Mouse (Mus musculus) mouse embryonic stem cell (cell line): ENCODE data around the gene Stk35.

ENCODE experiments used
- in situ Hi-C, 2 experiments: fragments of 300-500 bp; cut with MboI; formaldehyde crosslinking; loops; 1 replicate in 1 of 2; 3 replicates in 1 of 2; pipeline ENCODE4 v1.14.3; 2019 to 2020; ENCODE audit warnings: low sequenced_read_pairs in 2 of 2, low pct_unique_long_range_greater_than_20kb in 1 of 2, mixed read lengths in 1 of 2; ENCODE audit not compliant: unreplicated experiment in 1 of 2

Stk35 gene

GRCm38 (mm10) chr2:129800271-129800903 is at the start of gene Stk35:
Gene Stk35, plus strand, starts transcription at chr2:129800517.
- in situ Hi-C loops, result no loop called here

DNA sequence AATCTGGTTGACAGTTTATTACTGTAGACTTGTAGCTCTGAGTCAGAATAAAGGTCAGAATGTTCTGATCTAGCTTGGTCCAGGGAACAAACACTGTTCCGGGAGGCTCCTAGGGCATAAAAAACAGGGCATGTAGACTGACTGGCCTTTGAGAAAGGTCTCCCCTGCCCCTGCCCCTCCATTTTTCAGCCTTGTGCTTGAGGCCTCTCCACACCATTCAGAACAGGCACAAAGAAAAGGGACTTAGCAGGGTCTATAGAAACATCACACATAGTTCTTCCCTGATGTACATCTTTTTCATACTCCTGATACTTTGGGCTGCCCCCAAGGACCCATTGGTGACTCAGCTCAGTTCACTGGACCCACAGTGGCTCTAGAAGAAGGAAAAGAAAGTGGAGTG is 18.3 kb upstream of the Stk35 start:
- in situ Hi-C loops, result no loop called here

- in situ Hi-C loops, result no loop called here
Observed at GRCm38 (mm10) chr2:129796501-129796900, 3.8 kb upstream of the Stk35 start.

DNA sequence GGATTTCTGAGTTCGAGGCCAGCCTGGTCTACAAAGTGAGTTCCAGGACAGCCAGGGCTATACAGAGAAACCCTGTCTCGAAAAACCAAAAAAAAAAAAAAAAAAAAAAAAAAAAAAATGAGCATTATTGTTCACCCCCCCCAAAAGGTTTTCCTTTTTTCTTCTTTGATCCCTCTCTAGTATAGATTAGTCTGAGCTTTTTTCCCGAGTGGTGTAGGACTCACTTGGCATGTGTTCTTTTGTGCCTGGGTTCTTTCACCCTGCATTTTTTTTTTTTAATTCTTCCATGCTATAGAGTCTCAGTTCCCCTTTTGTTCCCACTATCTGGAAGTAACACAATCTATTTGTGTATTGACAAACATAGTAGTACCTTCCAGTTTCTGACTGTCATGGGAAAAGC is 2.6 kb upstream of the Stk35 start:
- in situ Hi-C loops, result no loop called here

- in situ Hi-C loops, result no loop called here
Observed at GRCm38 (mm10) chr2:129798410-129798809, 1.9 kb upstream of the Stk35 start.

- in situ Hi-C loops, result no loop called here
Observed at GRCm38 (mm10) chr2:129800904-129801230, 550 bp downstream of the Stk35 start.

- in situ Hi-C loops, result no loop called here
Observed at GRCm38 (mm10) chr2:129801231-129802029, 1.1 kb downstream of the Stk35 start.

DNA sequence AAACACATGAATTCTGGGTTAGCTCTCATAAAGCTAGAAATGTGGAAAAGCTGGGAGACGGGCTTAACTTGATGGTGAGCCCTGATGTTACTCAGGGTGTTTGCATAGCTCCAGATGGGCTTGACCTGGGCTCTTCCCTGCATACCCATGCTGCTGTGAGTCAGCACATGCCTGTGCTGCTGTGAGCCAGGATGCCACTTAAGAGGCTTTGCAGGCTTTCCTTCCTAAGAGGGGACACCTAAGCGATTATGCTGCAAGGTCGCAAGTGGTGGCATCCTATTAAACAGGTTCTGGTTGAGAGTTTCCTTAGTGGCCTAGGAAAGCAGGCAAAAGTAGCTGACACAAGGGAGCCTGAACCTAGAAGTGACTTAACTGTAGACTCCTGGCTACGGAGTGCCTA is 5.2 kb downstream of the Stk35 start:
- in situ Hi-C loops, result no loop called here

DNA sequence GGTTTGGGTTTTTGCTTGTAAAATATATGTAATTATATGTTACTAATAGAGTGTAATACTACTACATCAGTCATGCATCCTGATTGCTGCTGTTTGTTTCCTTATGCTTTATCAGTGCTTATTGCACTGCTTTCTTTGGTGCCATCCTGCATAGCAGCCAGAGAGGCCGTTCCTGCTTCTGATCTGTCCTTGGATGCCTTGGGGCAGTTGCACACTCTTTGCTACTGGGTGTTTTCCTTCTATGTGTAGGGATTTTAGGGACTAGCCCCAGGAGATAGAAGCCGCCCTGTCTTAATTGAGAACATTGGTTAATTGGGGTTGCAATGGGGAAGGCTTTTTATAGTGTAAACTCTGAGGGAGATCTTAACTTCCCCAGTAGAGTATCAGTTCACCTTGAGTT is 6.2 kb downstream of the Stk35 start:
- in situ Hi-C loops, result no loop called here

- in situ Hi-C loops, result no loop called here
Observed at GRCm38 (mm10) chr2:129810563-129810962, 10.2 kb downstream of the Stk35 start.

GRCm38 (mm10) chr2:129814033-129814432 is 13.7 kb downstream of the Stk35 start:
- in situ Hi-C loops, result no loop called here

DNA sequence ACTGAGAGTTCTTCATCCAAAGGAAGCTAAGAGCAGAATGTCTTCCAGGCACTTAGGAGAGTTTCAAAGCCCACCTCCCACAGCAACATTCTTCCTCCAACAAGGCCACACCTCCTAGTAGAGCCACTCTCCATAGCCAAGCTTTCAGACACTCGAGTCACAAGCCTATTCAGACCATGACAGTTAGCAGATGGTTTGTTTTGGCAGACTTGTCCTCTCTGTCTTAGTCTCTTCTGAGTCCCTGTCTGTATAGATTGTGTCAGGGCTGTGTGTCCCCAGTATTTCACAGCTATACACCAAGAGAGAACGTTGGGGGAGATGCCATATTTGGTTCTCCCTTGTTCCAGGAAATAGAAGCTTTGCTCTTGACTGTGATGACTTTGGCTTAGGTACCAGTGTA is 14.8 kb downstream of the Stk35 start:
- in situ Hi-C loops, result no loop called here

GRCm38 (mm10) chr2:129817603-129818257 is 17.4 kb downstream of the Stk35 start:
- in situ Hi-C loops, result no loop called here

DNA sequence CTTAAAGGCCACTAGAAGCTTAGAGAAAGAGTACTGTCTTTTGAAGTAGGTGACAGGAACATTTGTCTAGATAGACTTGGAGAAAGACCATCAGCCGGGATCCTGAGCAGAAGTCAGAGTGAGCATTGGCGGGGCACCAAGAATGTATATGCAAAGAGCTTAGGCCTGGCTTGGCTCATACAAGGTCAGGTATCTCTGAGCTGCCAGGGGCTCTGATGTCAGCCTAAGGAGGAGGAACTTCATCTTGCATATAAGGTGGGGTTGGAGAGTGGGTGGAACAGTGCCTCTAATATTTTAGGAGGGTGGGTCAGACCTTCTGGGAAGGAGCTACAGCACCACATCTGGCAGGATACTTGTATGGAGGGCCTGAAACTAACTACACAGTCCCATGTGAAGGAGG is 18.6 kb downstream of the Stk35 start:
- in situ Hi-C loops, result no loop called here

DNA sequence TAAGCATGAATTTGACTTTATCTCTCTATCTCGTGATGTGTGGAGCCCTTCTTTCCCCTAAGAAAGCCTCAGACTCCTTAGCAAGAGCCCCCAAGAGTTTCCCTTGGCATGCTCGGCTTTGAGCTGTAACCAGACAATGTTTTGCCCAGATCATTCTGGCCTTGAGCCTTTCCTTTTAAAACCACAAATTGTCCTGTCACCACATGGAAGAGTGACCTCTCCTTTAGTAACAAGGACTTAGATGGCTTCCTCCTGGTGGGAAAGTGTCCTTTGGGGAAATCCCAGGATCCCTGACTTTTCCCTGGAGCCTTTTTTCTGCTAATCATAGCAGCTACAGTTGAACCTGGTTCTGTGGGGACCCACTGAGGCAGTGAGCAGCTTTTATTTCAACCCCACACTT is 19.2 kb downstream of the Stk35 start:
- in situ Hi-C loops, result no loop called here

DNA sequence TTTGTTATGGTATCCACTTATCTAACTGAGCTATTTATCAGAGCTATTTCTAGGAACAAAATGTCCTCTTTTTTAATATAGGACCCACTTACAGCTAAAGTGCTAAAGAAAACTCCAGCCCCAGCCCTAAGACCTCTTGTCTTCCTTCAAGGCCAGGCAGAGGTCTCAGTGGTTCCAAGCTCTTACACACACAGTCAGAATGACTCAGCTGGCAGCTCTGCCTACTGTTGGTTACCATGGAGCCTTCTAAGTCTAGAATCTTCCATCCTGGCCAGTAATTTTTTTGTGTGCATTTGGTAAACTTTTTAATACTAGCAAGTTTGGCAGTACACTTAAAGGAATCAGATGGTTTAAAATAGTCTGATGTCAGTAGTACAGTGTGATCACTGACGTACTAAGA is 19.6 kb downstream of the Stk35 start:
- in situ Hi-C loops, result no loop called here

- in situ Hi-C loops, result no loop called here
Observed at GRCm38 (mm10) chr2:129821021-129821420, 20.7 kb downstream of the Stk35 start.

DNA sequence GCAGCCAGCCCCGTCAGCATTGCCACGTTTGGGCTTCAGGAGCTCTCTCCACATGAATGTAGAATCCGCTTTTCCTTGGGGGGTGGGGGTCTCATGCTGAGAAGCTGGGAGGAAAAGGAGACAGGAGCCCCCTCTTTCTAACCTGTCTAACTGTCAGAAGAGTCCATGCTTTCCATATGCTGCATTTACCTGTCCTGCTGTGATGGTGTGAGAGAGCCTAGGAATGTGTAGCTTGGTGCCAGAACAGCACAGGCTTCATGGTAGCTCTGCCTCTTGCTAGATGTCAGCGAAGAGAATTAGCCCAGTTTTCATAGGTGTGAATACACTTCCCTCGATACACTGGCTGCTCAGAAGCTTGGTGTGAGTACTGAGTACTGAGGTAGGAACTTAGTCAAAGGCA is 21.3 kb downstream of the Stk35 start:
- in situ Hi-C loops, result no loop called here

- in situ Hi-C loops, result no loop called here
Observed at GRCm38 (mm10) chr2:129823310-129823709, 23.0 kb downstream of the Stk35 start.

DNA sequence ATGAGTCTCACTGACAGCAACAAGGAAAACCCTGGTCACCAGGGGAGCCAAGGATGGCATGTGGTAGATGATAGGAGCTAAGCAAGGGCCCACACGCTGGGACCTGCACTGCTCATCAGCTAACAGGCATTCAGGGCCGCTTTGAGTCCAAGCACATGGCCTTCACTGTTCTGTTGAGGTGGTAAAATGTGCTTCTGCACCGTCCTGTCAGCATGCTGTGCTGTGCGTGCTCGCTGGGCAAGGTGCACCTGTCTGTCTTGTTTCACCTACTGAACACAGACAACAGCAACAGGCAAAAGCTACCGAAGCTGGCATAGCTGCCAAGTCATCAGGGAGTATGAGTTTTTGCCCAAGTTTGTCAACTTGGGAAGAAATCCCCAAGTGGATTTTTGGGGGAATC is 23.9 kb downstream of the Stk35 start:
- in situ Hi-C loops, result no loop called here
